Mouse (Mus musculus): ENCODE measurements around the gene Nr2e1. TPM values are rescaled to one million over a fixed set of nuclear protein-coding genes. Genes with fewer than 3 reads are reported as not detected.

The Nr2e1 gene
- polyA plus RNA-seq, 1 experiment from 2014 or later: not detected

- Histone ChIP-seq H3K4me3 (ENCODE audit: low read length) (peak overlapping the region; percentile 26), H3K9ac (ENCODE audit: low read depth, low read length) (no peak overlapping the region), H3K4me1 (ENCODE audit: control insufficient read depth, insufficient read depth, low read length) (peaks cover 6% of the 10 kb centered on the region; the same call in 1 of the 2 replicates), H3K9me3 (ENCODE audit: control insufficient read depth, low read length) (peaks cover 3% of the 10 kb centered on the region; the same call in 1 of the 2 replicates), H3K4me2 (replicated peaks; ENCODE audit: low read depth, low read length) (peak overlapping the region; percentile 30), H3K36me3 (ENCODE audit: control insufficient read depth, insufficient read depth, low read length) (no peaks in the 10 kb centered on the region), H3K27ac (ENCODE audit: low read depth, low read length) (no peak overlapping the region), H3K27me3 (ENCODE audit: control insufficient read depth, insufficient read depth, low read length) (peaks cover 97% of the 10 kb centered on the region)
- 1% methylated on average over 66 of the region's 67 CpGs for WGBS
- no peak for ATAC-seq (ENCODE audit: low FRiP score, low TSS enrichment)
These were observed 8.0 kb upstream of the Nr2e1 start for GRCm38 (mm10) chr10:42591185-42591992.

- peaks cover 97% of the 10 kb centered on the region for H3K27me3 ChIP-seq (ENCODE audit: control insufficient read depth, insufficient read depth, low read length)
- peaks cover 3% of the 10 kb centered on the region; the same call in 1 of the 2 replicates for H3K9me3 ChIP-seq (ENCODE audit: control insufficient read depth, low read length)
- no peak overlapping the region for H3K9ac ChIP-seq (ENCODE audit: low read depth, low read length)
- H3K4me2 ChIP-seq (replicated peaks; ENCODE audit: low read depth, low read length): no peak overlapping the region
- H3K27ac ChIP-seq (ENCODE audit: low read depth, low read length): no peak overlapping the region
- H3K4me1 ChIP-seq (ENCODE audit: control insufficient read depth, insufficient read depth, low read length): peaks cover 6% of the 10 kb centered on the region; the same call in 1 of the 2 replicates
- no peaks in the 10 kb centered on the region for H3K36me3 ChIP-seq (ENCODE audit: control insufficient read depth, insufficient read depth, low read length)
- 2% methylated on average over 19 of the region's 19 CpGs for WGBS
- ATAC-seq (ENCODE audit: low FRiP score, low TSS enrichment): no peak
- H3K4me3 ChIP-seq (ENCODE audit: low read length): no peak overlapping the region
These were observed 7.1 kb upstream of the Nr2e1 start for GRCm38 (mm10) chr10:42590261-42591184.

GRCm38 (mm10) chr10:42589505-42589904 is 6.1 kb upstream of the Nr2e1 start:
- under 1% methylated on average over 5 of the region's 5 CpGs for WGBS
- peaks cover 98% of the 10 kb centered on the region for H3K27me3 ChIP-seq (ENCODE audit: control insufficient read depth, insufficient read depth, low read length)
- no peak overlapping the region for H3K27ac ChIP-seq (ENCODE audit: low read depth, low read length)
- no peaks in the 10 kb centered on the region for H3K36me3 ChIP-seq (ENCODE audit: control insufficient read depth, insufficient read depth, low read length)
- no peak overlapping the region for H3K9ac ChIP-seq (ENCODE audit: low read depth, low read length)
- no peak overlapping the region for H3K4me3 ChIP-seq (ENCODE audit: low read length)
- H3K4me1 ChIP-seq (ENCODE audit: control insufficient read depth, insufficient read depth, low read length): peaks cover 7% of the 10 kb centered on the region; the same call in 1 of the 2 replicates
- peaks cover 3% of the 10 kb centered on the region; the same call in 1 of the 2 replicates for H3K9me3 ChIP-seq (ENCODE audit: control insufficient read depth, low read length)
- no peak for ATAC-seq (ENCODE audit: low FRiP score, low TSS enrichment)
- no peak overlapping the region for H3K4me2 ChIP-seq (replicated peaks; ENCODE audit: low read depth, low read length)

GRCm38 (mm10) chr10:42587961-42588750 is 4.7 kb upstream of the Nr2e1 start:
- H3K27ac ChIP-seq (ENCODE audit: low read depth, low read length): no peak overlapping the region
- H3K27me3 ChIP-seq (ENCODE audit: control insufficient read depth, insufficient read depth, low read length): peaks cover 98% of the 10 kb centered on the region
- H3K36me3 ChIP-seq (ENCODE audit: control insufficient read depth, insufficient read depth, low read length): no peaks in the 10 kb centered on the region
- H3K9me3 ChIP-seq (ENCODE audit: control insufficient read depth, low read length): no peaks in the 10 kb centered on the region; the same call in 1 of the 2 replicates
- H3K4me3 ChIP-seq (ENCODE audit: low read length): no peak overlapping the region
- H3K4me1 ChIP-seq (ENCODE audit: control insufficient read depth, insufficient read depth, low read length): peaks cover 15% of the 10 kb centered on the region; the same call in 1 of the 2 replicates
- ATAC-seq (ENCODE audit: low FRiP score, low TSS enrichment): no peak
- 3% methylated on average over 8 of the region's 8 CpGs for WGBS
- no peak overlapping the region for H3K4me2 ChIP-seq (replicated peaks; ENCODE audit: low read depth, low read length)
- no peak overlapping the region for H3K9ac ChIP-seq (ENCODE audit: low read depth, low read length)

- peaks cover 98% of the 10 kb centered on the region for H3K27me3 ChIP-seq (ENCODE audit: control insufficient read depth, insufficient read depth, low read length)
- ATAC-seq (ENCODE audit: low FRiP score, low TSS enrichment): no peak
- H3K27ac ChIP-seq (ENCODE audit: low read depth, low read length): no peak overlapping the region
- no peaks in the 10 kb centered on the region; the same call in 1 of the 2 replicates for H3K9me3 ChIP-seq (ENCODE audit: control insufficient read depth, low read length)
- H3K4me3 ChIP-seq (ENCODE audit: low read length): no peak overlapping the region
- no peak overlapping the region for H3K9ac ChIP-seq (ENCODE audit: low read depth, low read length)
- no peak overlapping the region for H3K4me2 ChIP-seq (replicated peaks; ENCODE audit: low read depth, low read length)
- no peaks in the 10 kb centered on the region for H3K36me3 ChIP-seq (ENCODE audit: control insufficient read depth, insufficient read depth, low read length)
- 0 out of 2 replicates have a peak, but pooled peaks cover 12% of the 10 kb centered on the region for H3K4me1 ChIP-seq (ENCODE audit: control insufficient read depth, insufficient read depth, low read length)
- 3% methylated on average over 22 of the region's 22 CpGs for WGBS
These were observed 2.3 kb upstream of the Nr2e1 start for GRCm38 (mm10) chr10:42585596-42586305.

GRCm38 (mm10) chr10:42585156-42585555 is 1.7 kb upstream of the Nr2e1 start:
- Histone ChIP-seq H3K4me1 (ENCODE audit: control insufficient read depth, insufficient read depth, low read length) (0 out of 2 replicates have a peak, but pooled peaks cover 14% of the 10 kb centered on the region), H3K9ac (ENCODE audit: low read depth, low read length) (no peak overlapping the region), H3K36me3 (ENCODE audit: control insufficient read depth, insufficient read depth, low read length) (no peaks in the 10 kb centered on the region), H3K27me3 (ENCODE audit: control insufficient read depth, insufficient read depth, low read length) (peaks cover 98% of the 10 kb centered on the region), H3K4me2 (replicated peaks; ENCODE audit: low read depth, low read length) (no peak overlapping the region), H3K9me3 (ENCODE audit: control insufficient read depth, low read length) (no peaks in the 10 kb centered on the region; the same call in 1 of the 2 replicates), H3K27ac (ENCODE audit: low read depth, low read length) (no peak overlapping the region), H3K4me3 (ENCODE audit: low read length) (no peak overlapping the region)
- WGBS: 4% methylated on average over 8 of the region's 8 CpGs
- ATAC-seq (ENCODE audit: low FRiP score, low TSS enrichment): no peak

GRCm38 (mm10) chr10:42584436-42584983 is 1.1 kb upstream of the Nr2e1 start:
- H3K27ac ChIP-seq (ENCODE audit: low read depth, low read length): no peak overlapping the region
- H3K36me3 ChIP-seq (ENCODE audit: control insufficient read depth, insufficient read depth, low read length): no peaks in the 10 kb centered on the region
- H3K9ac ChIP-seq (ENCODE audit: low read depth, low read length): no peak overlapping the region
- H3K4me2 ChIP-seq (replicated peaks; ENCODE audit: low read depth, low read length): no peak overlapping the region; the same call in 1 of the 2 replicates
- H3K4me3 ChIP-seq (ENCODE audit: low read length): peak overlapping the region; percentile 7
- no peak for ATAC-seq (ENCODE audit: low FRiP score, low TSS enrichment)
- WGBS: under 1% methylated on average over 37 of the region's 37 CpGs
- peaks cover 98% of the 10 kb centered on the region for H3K27me3 ChIP-seq (ENCODE audit: control insufficient read depth, insufficient read depth, low read length)
- H3K4me1 ChIP-seq (ENCODE audit: control insufficient read depth, insufficient read depth, low read length): peaks cover 19% of the 10 kb centered on the region; the same call in 1 of the 2 replicates
- no peaks in the 10 kb centered on the region; the same call in 1 of the 2 replicates for H3K9me3 ChIP-seq (ENCODE audit: control insufficient read depth, low read length)

Data from kidney, embryonic 14.5 days (tissue).